Mouse (Mus musculus): Measurements from ENCODE around the gene Nrm.
"Not testable (repeated sequence)": the region's sequence is repeated elsewhere in the genome, so short reads cannot be mapped to it uniquely, and the experiment has no call there.

Gene Nrm

DNA sequence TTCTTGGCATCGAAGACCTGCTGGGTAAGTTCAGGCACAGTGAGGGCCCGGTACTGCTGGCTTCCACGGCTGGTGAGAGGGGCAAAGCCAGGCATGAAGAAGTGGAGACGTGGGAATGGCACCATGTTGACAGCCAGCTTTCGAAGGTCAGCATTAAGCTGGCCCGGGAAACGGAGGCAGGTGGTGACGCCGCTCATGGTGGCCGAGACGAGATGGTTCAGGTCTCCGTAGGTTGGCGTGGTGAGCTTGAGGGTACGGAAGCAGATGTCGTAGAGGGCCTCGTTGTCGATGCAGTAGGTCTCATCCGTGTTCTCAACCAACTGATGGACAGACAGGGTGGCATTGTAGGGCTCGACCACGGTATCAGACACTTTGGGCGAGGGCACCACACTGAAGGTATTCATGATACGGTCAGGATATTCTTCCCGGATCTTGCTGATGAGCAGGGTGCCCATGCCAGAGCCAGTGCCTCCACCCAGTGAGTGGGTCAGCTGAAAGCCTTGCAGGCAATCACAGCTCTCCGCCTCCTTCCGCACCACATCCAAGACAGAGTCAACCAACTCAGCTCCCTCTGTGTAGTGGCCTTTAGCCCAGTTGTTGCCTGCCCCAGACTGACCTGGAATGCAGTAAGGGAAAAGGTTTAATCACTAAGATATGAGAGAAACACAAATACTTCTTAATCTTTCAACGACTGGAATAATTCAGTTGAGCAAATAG lies 25.5 kb upstream of the Nrm start:
- DNase-seq = peak; percentile 51

DNA sequence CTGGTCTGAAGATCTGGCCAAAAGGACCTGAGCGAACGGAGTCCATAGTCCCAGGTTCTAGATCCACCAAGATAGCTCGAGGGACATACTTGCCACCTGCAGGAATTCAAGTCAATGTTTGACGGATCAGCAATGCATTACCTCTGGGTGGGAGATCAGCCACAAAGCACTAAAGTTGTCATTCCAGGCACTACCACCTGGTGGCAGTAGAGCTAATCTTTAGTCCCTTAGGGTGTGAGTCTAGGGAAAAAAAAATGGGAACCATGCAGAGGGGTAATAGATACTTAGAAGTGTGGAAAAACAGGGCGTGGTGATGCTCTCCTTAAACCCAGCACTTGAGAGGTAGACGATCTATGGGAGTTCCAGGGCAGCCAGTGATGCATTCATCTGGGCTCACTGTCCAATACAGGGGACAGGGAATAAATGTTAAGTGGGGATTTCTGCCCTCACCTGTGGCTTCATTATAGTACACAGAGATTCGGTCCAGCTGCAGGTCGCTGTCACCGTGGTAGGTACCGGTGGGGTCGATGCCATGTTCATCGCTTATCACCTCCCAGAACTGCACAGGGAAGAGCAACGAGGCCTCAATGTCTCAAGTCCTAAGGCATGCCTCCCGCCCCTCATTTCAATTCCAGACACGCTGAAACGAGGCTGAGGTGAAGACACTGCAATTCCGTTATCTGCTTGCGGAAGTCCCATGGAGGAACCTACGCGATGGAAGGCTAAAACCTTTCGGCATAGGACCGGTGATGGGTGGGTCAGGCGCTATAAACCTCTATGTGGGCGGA lies 24.7 kb upstream of the Nrm start:
- peak; percentile 90 for DNase-seq

DNA sequence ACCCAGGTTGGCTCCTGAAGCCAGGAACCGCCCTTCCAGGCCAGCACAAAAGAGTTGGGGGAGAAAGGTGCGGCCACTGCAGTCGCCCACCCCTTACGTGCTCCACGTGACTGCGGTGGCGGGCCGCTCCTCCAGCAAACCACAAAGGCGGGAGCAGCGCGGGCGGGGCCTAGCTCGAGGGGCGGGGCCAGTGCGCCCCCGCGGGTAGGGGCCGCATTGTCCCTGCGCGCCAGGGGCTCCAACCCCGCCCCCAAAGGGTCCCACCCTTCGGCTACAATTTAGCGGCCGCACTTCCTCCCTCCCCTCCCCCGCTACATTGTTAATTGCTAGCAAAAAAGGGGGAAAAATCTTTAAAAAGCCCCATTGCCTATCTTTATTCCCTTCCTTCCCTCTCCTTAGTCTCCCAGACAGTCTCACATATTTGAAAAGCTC lies 24.1 kb upstream of the Nrm start:
- DNase-seq = peak; percentile 75

DNA sequence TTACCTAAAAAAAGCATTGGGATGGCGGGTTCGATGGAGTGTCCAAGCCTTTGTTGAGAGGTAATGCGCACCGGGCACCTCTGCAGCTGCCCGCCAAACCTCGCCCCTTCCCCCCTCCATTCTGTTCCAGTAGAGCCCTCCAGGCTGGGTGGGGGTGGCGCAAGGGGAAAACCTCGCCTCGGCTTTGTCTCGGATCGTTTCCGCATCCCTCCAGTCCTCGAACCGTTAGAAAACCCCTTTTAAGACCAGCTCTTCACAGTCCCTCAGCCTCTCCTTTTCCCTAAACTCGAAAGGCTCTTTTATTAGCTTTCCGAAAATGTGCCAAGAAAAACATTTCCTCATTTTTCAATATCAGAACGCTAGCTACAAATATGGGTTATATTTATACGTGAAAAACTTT lies 23.6 kb upstream of the Nrm start:
- peak; percentile 56 for DNase-seq

DNA sequence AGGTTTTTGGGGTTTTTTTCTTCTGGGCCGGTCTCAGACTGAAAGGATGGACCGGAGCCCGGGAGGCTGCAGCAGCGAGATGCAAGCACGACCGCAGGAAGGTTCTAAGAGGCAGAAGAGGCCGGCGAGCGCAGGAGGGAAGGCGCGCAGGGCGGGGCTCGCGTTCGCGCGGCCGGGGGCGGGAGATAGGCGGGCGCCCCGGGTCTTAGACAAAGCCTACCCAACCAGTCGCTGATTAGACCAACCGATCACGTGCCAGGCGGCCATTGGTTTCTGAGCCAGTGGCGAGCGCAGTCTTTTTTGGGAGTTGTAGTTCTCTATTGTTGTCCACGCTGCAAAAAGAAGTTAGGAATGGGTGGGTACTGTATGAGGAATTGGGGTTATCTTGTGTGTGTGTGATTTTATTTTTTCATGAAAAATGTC lies 23.0 kb upstream of the Nrm start, which contains the start of gene Tubb5:
Gene Tubb5, minus strand, starts transcription at position 185 of the 423 bp plus-strand sequence.
- peak; percentile 94 for DNase-seq

DNA sequence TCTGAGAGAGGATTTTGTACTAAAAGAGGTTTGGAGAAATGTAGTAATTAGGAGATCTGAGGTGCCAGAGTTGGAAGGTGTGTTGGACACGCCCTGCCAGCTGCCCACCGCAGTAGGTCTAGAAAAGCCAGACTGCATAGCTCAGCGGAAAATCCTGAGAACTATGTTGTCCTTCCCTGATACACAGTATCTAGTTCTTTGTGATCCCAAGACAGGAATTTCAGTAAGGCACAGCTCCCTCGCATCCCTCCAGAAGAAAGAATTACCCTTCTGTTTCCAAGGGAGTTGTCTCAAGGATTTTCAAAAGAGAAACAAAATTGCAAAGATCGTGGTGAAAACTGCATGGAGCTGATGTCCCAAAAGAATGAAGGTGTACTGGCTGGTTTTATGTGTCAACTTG lies 22.5 kb upstream of the Nrm start:
- DNase-seq = no peak

DNA sequence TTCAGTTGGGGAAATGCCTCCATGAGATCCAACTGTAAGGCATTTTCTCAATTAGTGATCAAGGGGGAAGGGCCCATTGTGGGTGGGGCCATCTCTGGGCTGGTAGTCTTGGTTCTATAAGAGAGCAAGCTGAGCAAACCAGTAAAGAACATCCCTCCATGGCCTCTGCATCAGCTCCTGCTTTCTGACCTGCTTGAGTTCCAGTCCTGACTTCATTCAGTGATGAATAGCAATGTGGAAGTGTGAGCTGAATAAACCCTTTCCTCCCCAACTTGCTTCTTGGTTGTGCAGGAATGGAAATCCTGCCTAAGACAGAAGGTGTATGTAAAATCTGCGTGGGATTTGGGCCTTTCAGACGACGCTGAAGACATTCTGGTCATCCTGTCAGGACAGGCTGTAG lies 22.1 kb upstream of the Nrm start:
- DNase-seq = not testable (repeated sequence)

DNA sequence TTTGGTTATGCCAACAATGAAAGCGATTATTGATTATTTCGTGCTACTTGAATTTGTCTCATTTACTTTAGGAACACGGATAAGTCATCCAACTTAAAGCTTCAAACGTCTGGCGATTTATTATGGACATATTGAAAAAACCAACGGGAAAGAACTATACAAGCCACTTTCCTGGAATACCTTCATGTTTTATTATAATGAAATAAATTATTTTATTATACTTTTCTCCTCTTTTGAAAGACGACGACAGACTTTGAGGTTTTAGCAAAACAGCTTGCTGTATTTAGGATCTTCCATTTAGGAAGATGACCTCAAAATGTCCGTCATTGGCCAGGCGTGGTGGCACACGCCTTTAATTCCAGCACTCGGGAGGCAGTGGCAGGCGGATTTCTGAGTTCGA lies 20.6 kb upstream of the Nrm start:
- DNase-seq = no peak

DNA sequence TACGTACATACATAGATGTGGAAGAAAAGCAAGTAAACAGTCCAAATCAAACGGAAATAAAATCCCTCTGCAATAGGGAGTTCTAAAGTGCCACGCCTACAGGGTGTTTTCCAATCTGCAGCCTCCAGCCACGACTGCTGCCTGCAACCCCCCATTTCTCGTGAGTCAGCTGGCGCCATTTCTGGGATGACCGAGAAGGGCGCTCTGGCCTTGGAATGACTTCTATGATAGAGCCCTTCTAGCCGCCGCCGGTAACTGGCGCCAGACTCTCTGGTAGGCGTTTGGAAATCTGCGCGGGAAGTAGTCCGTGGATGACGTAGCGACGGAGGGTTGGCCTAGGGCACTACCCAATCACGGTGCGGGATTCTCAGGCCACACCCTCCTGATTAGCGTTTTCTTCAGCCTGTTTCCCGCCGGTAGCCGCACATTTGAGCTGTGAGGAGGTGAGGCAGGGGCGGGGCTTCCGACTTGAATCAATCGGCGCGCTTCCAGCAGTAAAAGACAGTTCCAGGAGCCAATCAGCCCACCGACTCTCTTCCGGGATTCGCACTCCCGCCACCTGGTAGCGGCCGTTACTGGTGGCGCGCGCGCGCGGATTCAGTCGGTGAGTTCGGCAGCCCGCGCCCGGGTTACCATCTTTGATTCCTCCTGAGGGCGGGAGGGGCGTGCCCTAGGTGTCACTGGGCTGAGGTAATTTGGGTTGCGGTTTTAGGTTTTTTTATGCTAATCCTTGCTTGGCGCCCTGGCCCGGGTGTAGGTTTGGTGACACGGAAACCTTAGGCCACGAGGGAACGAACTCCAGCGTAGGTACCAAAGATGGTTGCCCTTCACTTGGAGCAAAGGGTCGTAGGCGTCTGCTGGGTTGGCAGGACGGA lies 19.8 kb upstream of the Nrm start, which contains the start of gene Mdc1:
Gene Mdc1, plus strand, starts transcription at position 440 of the 875 bp plus-strand sequence.
- peak; percentile 98 for DNase-seq

DNA sequence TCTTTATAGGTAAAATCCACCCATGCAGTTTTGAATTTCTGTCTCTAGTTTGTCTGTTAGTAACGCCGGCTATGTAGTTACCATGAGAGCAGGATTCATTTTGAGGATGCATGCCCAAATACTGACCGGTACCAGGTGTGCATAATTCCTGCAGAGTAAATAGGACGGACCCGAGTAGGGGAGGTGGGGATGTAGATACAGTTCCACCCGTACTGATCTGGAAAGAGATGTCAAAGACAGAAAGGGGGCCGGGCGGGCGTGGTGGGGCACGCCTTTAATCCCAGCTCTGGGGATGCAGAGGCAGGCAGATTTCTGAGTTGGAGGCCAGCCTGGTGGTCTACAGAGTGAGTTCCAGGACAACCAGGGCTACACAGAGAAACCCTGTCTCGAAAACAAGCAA lies 19.1 kb upstream of the Nrm start:
- DNase-seq = no peak

DNA sequence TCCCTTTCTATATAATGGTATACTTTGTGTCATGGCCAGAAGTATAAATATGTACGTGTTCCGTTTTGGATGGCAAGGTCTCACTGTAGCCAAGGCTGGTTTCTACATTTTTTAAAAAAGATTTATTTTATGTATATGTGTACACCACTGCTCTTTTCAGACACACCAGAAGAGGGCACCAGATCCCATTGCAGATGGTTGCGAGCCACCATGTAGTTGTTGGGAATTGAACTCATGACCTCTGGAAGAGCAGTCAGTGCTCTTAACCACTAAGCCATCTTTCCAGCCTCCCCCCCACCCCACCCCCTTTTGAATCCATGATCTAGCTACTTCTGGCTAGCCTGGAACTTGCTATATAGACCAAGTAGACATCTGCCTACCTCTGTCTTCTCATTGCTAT lies 17.6 kb upstream of the Nrm start:
- DNase-seq = no peak

DNA sequence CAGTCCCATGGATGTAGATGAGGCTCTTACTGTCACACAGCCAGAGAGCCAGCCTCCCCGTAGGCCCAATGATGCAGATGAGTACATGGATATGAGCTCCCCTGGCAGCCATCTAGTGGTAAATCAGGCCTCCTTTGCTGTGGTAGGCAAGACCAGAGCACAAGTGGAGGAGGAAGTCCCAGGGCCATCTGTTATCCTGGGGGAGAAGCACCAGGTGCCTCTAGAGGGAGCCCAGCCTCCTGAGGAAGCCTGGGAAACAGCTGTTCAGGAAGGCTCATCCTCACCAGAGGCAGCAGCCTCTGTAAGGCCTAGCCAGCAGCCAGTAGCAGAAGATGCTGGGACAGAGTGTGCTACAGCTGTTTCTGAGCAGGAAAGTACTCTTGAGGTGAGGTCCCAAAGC lies 13.0 kb upstream of the Nrm start:
- DNase-seq = no peak

DNA sequence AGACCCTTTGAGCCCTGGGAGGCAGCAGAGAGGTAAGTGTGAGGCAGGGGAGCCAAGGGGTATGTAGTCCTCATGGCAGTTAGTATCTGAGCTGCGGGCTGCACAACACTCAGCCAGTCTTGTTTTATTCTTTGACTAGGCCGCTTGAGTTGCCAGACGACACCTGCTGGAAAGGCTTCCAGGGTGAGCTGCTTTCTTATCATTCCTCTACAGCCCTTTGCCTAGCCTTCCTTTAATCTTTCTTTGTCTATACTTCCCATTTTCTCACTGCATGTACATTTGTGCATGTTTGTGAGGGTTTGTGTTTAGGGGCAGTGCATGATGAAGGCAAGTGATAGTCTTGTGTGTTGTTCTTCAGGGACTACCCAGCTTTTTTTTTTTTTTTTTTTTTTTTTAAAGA lies 10.1 kb upstream of the Nrm start:
- no peak for DNase-seq

DNA sequence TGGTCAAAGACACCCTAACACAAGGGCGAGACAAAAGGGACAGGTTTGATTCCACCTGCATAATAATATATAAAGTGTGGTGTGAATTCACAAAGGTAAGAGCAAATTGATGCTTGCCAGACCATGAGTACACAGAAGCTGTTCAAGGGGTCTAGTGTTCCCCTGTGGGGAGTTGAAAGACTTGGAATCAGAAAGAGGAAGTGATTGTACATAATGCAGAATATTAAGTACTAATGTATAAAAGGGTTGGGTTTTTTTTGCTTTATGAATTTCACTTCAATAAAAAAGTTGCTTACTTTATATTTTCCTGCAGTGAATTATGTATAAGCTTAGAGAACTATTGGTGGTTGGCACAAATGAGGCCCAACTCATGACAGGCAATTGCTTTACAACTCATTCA lies 1.7 kb upstream of the Nrm start:
- DNase-seq = no peak

DNA sequence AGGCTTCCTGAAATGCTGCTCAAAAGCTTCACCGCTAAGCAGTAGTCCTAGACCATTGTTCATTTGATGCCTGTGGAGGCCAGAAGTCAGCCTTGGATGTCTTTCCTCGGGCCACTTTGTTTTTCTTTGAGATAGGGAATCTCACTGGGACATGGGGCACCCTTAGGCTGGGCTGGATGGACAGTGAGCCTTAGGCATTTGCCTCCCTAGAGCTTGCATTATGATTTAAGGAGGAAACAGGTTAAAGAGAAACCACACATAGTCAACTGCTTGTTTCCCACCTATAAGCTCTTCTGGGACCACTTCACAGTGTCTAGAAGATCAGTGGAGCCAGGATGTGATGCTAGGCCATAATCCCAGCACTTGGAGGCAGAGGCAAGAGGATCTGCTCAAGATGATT lies 1.3 kb upstream of the Nrm start:
- no peak for DNase-seq

DNA sequence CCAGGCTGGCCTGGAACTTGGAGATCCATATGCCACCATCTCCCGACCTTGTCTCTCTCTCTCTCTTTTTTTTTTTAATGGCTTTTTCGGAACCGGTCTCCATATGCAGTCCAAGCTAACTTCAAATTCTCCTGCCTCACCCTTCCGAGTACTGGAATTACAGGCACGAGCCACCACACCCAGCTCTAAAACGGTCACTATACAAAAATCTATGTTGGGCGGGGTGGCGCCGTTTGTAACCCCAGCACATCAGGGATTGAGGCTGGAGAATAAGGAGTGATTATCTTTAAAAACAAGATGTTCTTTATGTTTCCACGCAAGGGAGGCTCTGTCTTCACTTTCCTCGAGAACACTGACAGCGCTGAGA lies 304 bp upstream of the Nrm start:
- no peak for DNase-seq

DNA sequence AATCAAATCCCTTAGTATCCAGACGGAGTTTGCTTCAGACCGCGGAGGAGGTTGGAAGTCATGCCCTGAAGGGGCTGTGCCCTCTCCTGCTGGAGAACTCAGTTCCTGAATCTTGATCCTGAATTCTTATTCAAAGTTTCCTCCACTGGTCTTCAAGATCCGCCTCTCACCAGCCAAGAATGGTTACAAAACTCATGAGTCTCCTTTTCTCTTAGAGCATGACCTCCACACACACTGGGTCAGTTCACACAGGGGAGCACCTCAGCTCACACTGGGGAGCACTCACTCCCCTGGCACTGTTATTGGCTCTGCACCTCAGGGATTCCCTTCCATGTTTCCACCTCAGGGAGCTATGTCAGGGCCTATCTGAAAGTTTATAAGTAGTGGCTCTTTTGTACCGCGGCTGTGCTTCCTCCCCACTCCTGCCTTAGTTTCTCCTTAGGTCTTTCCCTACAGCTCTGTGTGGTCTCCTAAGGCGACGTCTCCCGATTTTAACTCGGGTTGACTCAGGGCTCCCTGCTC lies 3.8 kb downstream of the Nrm start:
- no peak for DNase-seq

DNA sequence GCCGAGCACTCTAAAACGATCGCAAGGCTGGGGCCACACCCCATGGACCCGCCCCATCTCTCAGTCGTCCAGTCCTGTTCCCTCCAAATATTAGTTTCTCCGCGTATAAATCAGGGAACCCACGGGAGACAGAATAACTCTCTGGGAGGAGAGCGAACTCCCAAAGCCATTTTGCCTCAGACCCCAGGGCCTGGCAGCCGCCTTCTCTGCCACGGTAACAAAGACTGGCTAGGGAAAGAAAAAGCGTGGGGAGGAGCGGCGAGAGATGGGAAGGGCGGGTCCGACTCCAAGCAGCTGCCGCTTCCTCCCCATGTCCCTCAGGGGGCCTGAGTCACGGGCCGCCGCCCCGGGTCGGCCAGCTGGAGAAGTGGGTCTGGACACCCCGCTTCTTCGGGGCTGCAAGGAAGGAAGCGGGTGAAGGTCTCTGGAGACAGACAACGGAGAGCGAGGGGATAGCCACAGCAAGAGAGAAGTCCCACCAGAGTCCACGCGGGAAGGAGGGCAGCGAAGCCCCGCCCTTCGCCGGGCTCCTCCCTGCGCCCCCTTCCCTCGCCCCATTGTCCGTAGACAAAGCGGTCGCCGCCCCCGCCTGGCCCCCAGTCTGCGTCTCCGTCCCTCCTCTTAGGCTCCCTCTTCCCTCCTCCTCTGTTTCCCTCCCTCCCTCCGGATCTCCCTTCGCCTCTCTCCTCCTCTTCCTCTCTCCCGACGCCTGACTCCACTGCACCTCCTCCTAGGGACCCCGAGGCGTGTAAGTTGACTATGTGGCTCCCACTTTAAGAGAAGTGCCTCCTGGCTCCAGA lies 4.6 kb downstream of the Nrm start, which contains the start of gene Ppp1r18:
Gene Ppp1r18, plus strand, starts transcription at position 113 of the 800 bp plus-strand sequence.
- no peak for DNase-seq

DNA sequence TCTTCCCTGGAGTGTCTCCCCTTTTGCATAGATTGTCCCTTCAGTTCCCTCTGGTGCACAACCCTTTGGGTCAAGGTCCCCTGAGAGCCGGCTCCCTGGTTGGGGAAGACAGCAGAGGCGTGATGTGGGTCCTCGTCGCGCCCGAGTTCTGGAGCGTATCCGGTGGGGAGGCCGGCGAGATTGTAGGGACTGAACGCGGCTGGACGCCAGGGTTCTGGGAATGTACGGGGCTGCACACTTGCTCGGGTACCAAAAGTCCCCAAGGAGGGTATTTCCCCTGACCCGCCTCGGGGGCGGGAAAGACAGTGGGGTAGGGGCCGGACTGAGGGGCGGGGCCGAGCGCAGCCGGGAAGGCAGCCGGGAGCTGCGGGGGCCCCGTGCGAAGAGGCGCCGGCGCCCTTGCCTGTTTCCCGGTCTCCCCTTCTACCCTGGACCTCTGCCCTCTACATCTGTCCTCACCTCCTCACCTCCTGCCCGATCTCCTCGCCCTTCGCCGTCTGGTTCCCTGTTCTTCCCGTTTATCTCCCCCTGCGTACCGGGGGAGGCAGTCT lies 5.2 kb downstream of the Nrm start:
- DNase-seq = no peak

DNA sequence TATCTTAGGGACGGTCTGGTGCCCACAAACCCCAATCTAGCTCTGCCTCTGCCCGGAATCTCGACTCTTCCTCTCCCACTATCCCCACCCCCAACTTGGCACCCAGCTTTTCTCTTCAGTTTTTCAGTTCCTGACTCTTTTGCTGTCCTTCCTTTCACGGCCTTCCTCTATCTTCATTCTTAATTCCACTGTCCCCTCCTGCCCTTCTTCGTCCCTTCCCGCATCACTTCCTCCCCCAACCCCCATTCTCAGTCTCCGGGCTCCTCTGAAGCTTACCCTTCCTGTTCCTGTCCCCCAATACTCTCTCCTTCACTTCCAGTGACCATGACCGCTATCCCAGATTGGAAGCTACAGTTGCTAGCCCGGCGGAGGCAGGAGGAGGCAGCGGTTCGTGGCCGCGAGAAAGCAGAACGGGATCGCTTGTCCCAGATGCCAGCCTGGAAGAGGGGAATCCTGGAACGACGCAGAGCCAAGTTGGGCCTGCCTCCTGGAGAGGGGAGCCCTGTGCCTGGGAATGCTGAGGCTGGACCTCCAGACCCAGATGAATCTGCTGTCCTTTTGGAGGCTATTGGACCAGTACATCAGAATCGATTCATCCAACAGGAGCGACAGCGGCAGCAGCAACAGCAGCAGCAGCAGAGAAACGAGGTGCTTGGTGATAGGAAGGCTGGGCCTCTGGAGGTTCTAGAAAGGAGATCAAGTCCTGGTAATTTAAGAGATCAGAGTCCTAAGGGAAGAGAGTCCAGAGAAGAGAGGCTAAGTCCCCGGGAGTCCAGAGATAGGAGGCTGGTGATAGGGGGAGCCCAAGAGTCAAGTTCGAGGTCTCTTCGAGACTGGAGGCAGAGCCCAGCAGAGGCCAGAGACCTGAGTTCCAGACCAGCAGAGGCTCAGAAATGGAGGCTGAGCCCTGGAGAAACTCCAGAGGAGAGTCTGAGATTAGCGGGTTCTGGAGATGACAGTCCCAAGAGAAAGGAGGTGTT lies 6.1 kb downstream of the Nrm start:
- DNase-seq = no peak

Data from cerebellum, adult 8-10 months (tissue).